Mouse (Mus musculus): ENCODE results near the gene Tcp10c. TPM values are rescaled to one million over a fixed set of nuclear protein-coding genes. Genes with fewer than 3 reads are reported as not detected.

The Tcp10c gene
- polyA plus RNA-seq, 1 experiment from 2014 or later, result not detected

Other genes starting within 250 kb of the Tcp10c start
- gene Unc93a, start 222.8 kb upstream of the Tcp10c start, polyA plus RNA-seq (2015; fragmentation: Nextera tagmentation; extraction: Ambion mirVana), result not detected in 2 replicates
- not detected in 2 replicates for gene Smok2a, start 133.4 kb upstream of the Tcp10c start, polyA plus RNA-seq (2015; fragmentation: Nextera tagmentation; extraction: Ambion mirVana)
- gene Smok2b, start 124.3 kb upstream of the Tcp10c start, polyA plus RNA-seq (2015; fragmentation: Nextera tagmentation; extraction: Ambion mirVana), result not detected in 2 replicates

Measured in midbrain, embryonic 15.5 days (tissue).